Mouse (Mus musculus) liver, embryonic 11.5 days (tissue): ENCODE results near the gene Faim2. TPM values are rescaled to one million over a fixed set of nuclear protein-coding genes. Genes with fewer than 3 reads are reported as not detected.

Experiments used
- ATAC-seq: fragments of 200-750 bp; cut with Nextera tagmentation; replicated peaks from 2 replicates; pipeline ENCODE4 v1.8.0; 2017; ENCODE audit warnings: moderate number of reproducible peaks, mild to moderate bottlenecking, moderate TSS enrichment, moderate library complexity; ENCODE audit not compliant: low FRiP score
- DNase-seq: peaks from one replicate; pipeline ENCODE4 v3.0.0-alpha.2; 2017; ENCODE audit warnings: low spot score
- H3K27ac ChIP-seq: fragments of 300-500 bp; sonication (generic); 2 replicates; pipeline ENCODE4 v1.5.1; 2014; ENCODE audit warnings: mild to moderate bottlenecking, low read depth, low read length, control low read depth
- H3K27me3 ChIP-seq: fragments of 300-500 bp; sonication (generic); replicated peaks from 2 replicates; pipeline ENCODE4 v1.6.1; 2014; ENCODE audit warnings: low read length, mixed read lengths; ENCODE audit not compliant: control insufficient read depth, insufficient read depth
- H3K36me3 ChIP-seq: fragments of 300-500 bp; sonication (generic); 2 replicates; pipeline ENCODE4 v1.6.1; 2014; ENCODE audit warnings: mild to moderate bottlenecking, low read length, moderate library complexity, mixed read lengths; ENCODE audit not compliant: control insufficient read depth, insufficient read depth
- H3K4me1 ChIP-seq: fragments of 300-500 bp; sonication (generic); replicated peaks from 2 replicates; pipeline ENCODE4 v1.6.1; 2014; ENCODE audit warnings: low read length, mixed read lengths; ENCODE audit not compliant: control insufficient read depth, insufficient read depth
- H3K4me2 ChIP-seq: fragments of 300-500 bp; sonication (generic); 2 replicates; pipeline ENCODE4 v1.6.1; 2014; ENCODE audit warnings: mild to moderate bottlenecking, control low read depth, moderate library complexity
- H3K4me3 ChIP-seq: fragments of 300-500 bp; sonication (generic); 2 replicates; pipeline ENCODE4 v1.5.1; 2014; ENCODE audit warnings: low read depth, low read length, control low read depth
- H3K9ac ChIP-seq: fragments of 300-500 bp; sonication (generic); 2 replicates; pipeline ENCODE4 v1.6.1; 2014; ENCODE audit warnings: low read depth, low read length, control low read depth
- H3K9me3 ChIP-seq: fragments of 300-500 bp; sonication (generic); 2 replicates; pipeline ENCODE4 v1.6.1; 2016; ENCODE audit warnings: low read length, inconsistent platforms, mixed read lengths; ENCODE audit not compliant: control insufficient read depth
- WGBS: fragments of 180-500 bp; shearing (Covaris S2); extraction: QIAGEN DNeasy Blood & Tissue Kit; methylation state at CpG from one replicate; pipeline ENCODE4 v1.1.7; 2014; 5-methylcytosine and 5-hydroxymethylcytosine counted together
- polyA plus RNA-seq: library from polyadenylated mRNA; unstranded; fragments of >200 nt; fragmentation: Nextera tagmentation; extraction: Ambion mirVana; gene quantifications from 2 replicates; pipeline ENCODE4 v1.2.1, GENCODE M21; 2014

Gene Faim2
- polyA plus RNA-seq, 1 experiment from 2014 or later = 0.22 TPM

- Histone ChIP-seq H3K4me1 (peaks cover 3% of the 10 kb centered on the region; the same call in 1 of the 2 replicates), H3K27ac (no peak overlapping the region), H3K9ac (no peak overlapping the region), H3K4me3 (no peak overlapping the region), H3K9me3 (no peaks in the 10 kb centered on the region), H3K4me2 (no peak overlapping the region), H3K27me3 (peaks cover 8% of the 10 kb centered on the region), H3K36me3 (no peaks in the 10 kb centered on the region)
- ATAC-seq (no peak), DNase-seq (no peak)
- 68% methylated on average over 7 of the region's 7 CpGs for WGBS
Observed at GRCm38 (mm10) chr15:99517715-99518114, 10.2 kb downstream of the Faim2 start.

GRCm38 (mm10) chr15:99516715-99517114 lies 11.2 kb downstream of the Faim2 start:
- no peaks in the 10 kb centered on the region for H3K36me3 ChIP-seq
- no peak overlapping the region for H3K4me2 ChIP-seq
- DNase-seq (no peak), ATAC-seq (no peak)
- no peak overlapping the region for H3K27ac ChIP-seq
- H3K9me3 ChIP-seq = no peaks in the 10 kb centered on the region
- WGBS = 47% methylated on average over 8 of the region's 8 CpGs
- peaks cover 8% of the 10 kb centered on the region for H3K27me3 ChIP-seq
- H3K9ac ChIP-seq = no peak overlapping the region
- peaks cover 3% of the 10 kb centered on the region; the same call in 1 of the 2 replicates for H3K4me1 ChIP-seq
- H3K4me3 ChIP-seq = no peak overlapping the region

- Histone ChIP-seq H3K4me1 (peaks cover 3% of the 10 kb centered on the region; the same call in 1 of the 2 replicates), H3K27me3 (peaks cover 4% of the 10 kb centered on the region), H3K27ac (no peak overlapping the region), H3K4me2 (no peak overlapping the region), H3K9me3 (no peaks in the 10 kb centered on the region), H3K36me3 (no peaks in the 10 kb centered on the region), H3K4me3 (no peak overlapping the region), H3K9ac (no peak overlapping the region)
- 79% methylated on average over 15 of the region's 15 CpGs for WGBS
- ATAC-seq (no peak), DNase-seq (no peak)
Observed at GRCm38 (mm10) chr15:99511797-99512525, 16.0 kb downstream of the Faim2 start.

GRCm38 (mm10) chr15:99510621-99511020 lies 17.3 kb downstream of the Faim2 start:
- no peak for DNase-seq
- no peaks in the 10 kb centered on the region; the same call in 1 of the 2 replicates for H3K27me3 ChIP-seq

GRCm38 (mm10) chr15:99509840-99510239 lies 18.1 kb downstream of the Faim2 start:
- H3K4me2 ChIP-seq = no peak overlapping the region
- H3K9me3 ChIP-seq = no peaks in the 10 kb centered on the region
- no peaks in the 10 kb centered on the region for H3K36me3 ChIP-seq
- no peak overlapping the region for H3K4me3 ChIP-seq
- ATAC-seq (no peak), DNase-seq (no peak)
- peaks cover 6% of the 10 kb centered on the region for H3K4me1 ChIP-seq
- 58% methylated on average over 7 of the region's 7 CpGs for WGBS
- H3K27me3 ChIP-seq = no peaks in the 10 kb centered on the region; the same call in 1 of the 2 replicates
- no peak overlapping the region for H3K9ac ChIP-seq
- H3K27ac ChIP-seq = no peak overlapping the region

More at GRCm38 (mm10) chr15:99510621-99511020, 17.3 kb downstream of the Faim2 start:
- no peak for ATAC-seq
- Histone ChIP-seq H3K4me3 (no peak overlapping the region), H3K4me2 (no peak overlapping the region), H3K36me3 (no peaks in the 10 kb centered on the region), H3K9ac (no peak overlapping the region), H3K27ac (no peak overlapping the region), H3K4me1 (peaks cover 7% of the 10 kb centered on the region; the same call in 1 of the 2 replicates), H3K9me3 (no peaks in the 10 kb centered on the region)
- 73% methylated on average over 3 of the region's 3 CpGs for WGBS

- WGBS = 70% methylated on average over 15 of the region's 15 CpGs
- Histone ChIP-seq H3K9me3 (no peaks in the 10 kb centered on the region), H3K4me1 (peaks cover 11% of the 10 kb centered on the region; the same call in 1 of the 2 replicates), H3K4me2 (no peak overlapping the region), H3K4me3 (no peak overlapping the region), H3K9ac (no peak overlapping the region), H3K27me3 (no peaks in the 10 kb centered on the region; the same call in 1 of the 2 replicates), H3K27ac (no peak overlapping the region), H3K36me3 (no peaks in the 10 kb centered on the region)
- ATAC-seq = no peak
- DNase-seq = no peak
Observed at GRCm38 (mm10) chr15:99505324-99506095, 22.5 kb downstream of the Faim2 start.

- 63% methylated on average over 5 of the region's 5 CpGs for WGBS
- Histone ChIP-seq H3K4me2 (no peak overlapping the region), H3K27me3 (peaks cover 3% of the 10 kb centered on the region; the same call in 1 of the 2 replicates), H3K9ac (no peak overlapping the region), H3K4me3 (no peak overlapping the region), H3K36me3 (no peaks in the 10 kb centered on the region), H3K27ac (no peak overlapping the region), H3K9me3 (no peaks in the 10 kb centered on the region), H3K4me1 (peaks cover 22% of the 10 kb centered on the region)
- DNase-seq (no peak), ATAC-seq (no peak)
Observed at GRCm38 (mm10) chr15:99503256-99503655, 24.7 kb downstream of the Faim2 start.

- Histone ChIP-seq H3K4me2 (no peak overlapping the region), H3K27me3 (peaks cover 3% of the 10 kb centered on the region; the same call in 1 of the 2 replicates), H3K9me3 (no peaks in the 10 kb centered on the region), H3K27ac (no peak overlapping the region), H3K4me1 (peaks cover 22% of the 10 kb centered on the region), H3K4me3 (no peak overlapping the region), H3K9ac (no peak overlapping the region), H3K36me3 (no peaks in the 10 kb centered on the region)
- 53% methylated on average over 12 of the region's 12 CpGs for WGBS
- DNase-seq = no peak
- ATAC-seq = no peak; the same call in 1 of the 2 replicates
Observed at GRCm38 (mm10) chr15:99502311-99502831, 25.6 kb downstream of the Faim2 start.
